Mouse (Mus musculus) bone marrow macrophage, adult 2 months (primary cell): ENCODE measurements around the gene Ptpra. TPM values are rescaled to one million over a fixed set of nuclear protein-coding genes. Genes with fewer than 3 reads are reported as not detected.

ENCODE experiments used
- H3K27ac ChIP-seq: 2 replicates; pipeline ENCODE4 v1.5.1; 2012; ENCODE audit warnings: low read depth, low read length; ENCODE audit not compliant: insufficient read depth
- H3K4me1 ChIP-seq: 2 replicates; pipeline ENCODE4 v1.6.1; 2012; ENCODE audit warnings: low read length; ENCODE audit not compliant: control insufficient read depth, insufficient read depth
- H3K4me3 ChIP-seq: 2 replicates; pipeline ENCODE4 v1.5.1; 2012; ENCODE audit warnings: mild to moderate bottlenecking, low read length, moderate library complexity; ENCODE audit not compliant: insufficient read depth
- CTCF ChIP-seq: IDR thresholded peaks from 2 replicates; pipeline ENCODE4 v1.5.1; 2012; ENCODE audit warnings: low read depth, mild to moderate bottlenecking, low read length, moderate library complexity
- POLR2A ChIP-seq: IDR thresholded peaks from 2 replicates; pipeline ENCODE4 v1.6.1; 2012; ENCODE audit warnings: mild to moderate bottlenecking, low read depth, low read length, borderline replicate concordance
- polyA plus RNA-seq: library from polyadenylated mRNA; stranded (reverse); fragments of >200 nt; gene quantifications from 2 replicates; pipeline ENCODE4 v1.2.4, GENCODE M21; 2012; ENCODE audit not compliant: missing spikeins, insufficient read depth, insufficient read length

Gene Ptpra
- polyA plus RNA-seq, 1 experiment, result 229 TPM

DNA sequence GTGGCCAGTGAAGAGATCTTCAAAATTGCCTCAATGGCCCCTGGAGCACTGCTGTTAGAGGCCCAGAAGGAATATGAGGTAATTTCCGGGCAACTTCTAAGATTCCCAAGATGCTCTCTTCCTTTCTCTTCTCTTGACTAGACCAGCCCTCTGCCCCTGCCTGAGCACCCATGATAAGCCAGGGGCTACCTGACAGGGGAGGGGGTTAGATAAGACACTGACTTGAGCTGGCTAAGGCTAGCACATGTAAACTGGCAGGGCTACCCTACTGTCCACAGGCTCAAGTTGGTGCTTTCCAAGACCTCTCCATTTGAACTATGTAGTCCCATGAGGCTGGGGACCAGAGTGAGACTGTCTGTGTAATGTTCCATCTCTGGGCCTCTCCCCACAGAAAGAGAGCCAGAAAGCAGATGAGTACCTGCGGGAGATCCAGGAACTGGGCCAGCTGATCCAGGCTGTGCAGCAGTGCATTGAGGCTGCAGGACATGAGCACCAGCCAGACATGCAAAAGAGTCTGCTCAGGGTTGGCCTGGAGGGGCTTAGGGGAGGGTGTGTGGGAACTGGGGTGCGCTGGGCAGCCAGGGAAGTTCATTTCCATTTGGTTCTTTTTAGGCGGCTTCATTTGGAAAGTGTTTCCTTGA, 10.1 kb upstream of the Ptpra start:
- H3K4me3 ChIP-seq, result no peak overlapping the region
- H3K4me1 ChIP-seq, result no peaks in the 10 kb centered on the region
- TF ChIP-seq POLR2A (no peak), CTCF (no peak)
- H3K27ac ChIP-seq, result no peak overlapping the region

DNA sequence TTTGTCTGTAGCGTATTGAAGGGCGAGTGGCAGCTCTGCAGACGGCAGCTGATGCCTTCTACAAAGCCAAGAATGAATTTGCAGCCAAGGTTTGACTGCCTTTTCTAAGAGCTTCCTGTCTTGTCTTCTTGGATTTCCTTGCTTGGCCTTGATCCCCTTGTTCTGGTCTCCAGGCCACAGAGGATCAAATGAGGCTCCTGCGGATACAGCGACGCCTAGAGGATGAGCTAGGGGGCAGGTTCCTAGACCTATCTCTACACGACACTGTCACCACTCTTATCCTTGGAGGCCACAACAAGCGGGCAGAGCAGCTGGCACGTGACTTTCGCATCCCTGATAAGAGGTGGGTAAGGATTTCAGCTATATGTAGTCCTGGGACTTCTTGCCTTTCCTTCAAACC, 7.9 kb upstream of the Ptpra start:
- Histone ChIP-seq H3K27ac (no peak overlapping the region), H3K4me1 (no peaks in the 10 kb centered on the region), H3K4me3 (no peak overlapping the region)
- no peak for TF ChIP-seq POLR2A
- TF ChIP-seq CTCF, result no peak

DNA sequence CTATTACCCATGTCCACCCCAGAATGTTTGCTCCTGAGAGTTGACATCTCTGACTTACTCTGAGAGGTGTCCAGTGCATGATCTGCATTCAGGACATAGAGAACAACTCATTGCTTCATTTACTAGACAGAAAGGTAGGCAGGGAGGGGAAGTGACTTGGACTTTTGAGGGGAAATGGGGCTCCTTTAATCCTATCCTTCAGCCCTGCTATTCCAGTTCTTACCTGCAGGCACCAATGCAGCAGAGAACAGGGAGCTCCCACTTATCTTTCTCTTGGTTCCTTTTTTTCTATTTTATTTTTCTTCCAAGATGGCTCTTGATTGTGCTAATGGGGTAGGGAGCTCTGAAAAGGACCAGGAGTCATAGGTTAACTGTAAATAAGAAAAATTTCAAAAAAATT, 1.6 kb upstream of the Ptpra start:
- H3K27ac ChIP-seq, result no peak overlapping the region
- H3K4me1 ChIP-seq, result peaks cover 15% of the 10 kb centered on the region
- TF ChIP-seq CTCF, result no peak
- no peak for TF ChIP-seq POLR2A
- H3K4me3 ChIP-seq, result no peak overlapping the region

DNA sequence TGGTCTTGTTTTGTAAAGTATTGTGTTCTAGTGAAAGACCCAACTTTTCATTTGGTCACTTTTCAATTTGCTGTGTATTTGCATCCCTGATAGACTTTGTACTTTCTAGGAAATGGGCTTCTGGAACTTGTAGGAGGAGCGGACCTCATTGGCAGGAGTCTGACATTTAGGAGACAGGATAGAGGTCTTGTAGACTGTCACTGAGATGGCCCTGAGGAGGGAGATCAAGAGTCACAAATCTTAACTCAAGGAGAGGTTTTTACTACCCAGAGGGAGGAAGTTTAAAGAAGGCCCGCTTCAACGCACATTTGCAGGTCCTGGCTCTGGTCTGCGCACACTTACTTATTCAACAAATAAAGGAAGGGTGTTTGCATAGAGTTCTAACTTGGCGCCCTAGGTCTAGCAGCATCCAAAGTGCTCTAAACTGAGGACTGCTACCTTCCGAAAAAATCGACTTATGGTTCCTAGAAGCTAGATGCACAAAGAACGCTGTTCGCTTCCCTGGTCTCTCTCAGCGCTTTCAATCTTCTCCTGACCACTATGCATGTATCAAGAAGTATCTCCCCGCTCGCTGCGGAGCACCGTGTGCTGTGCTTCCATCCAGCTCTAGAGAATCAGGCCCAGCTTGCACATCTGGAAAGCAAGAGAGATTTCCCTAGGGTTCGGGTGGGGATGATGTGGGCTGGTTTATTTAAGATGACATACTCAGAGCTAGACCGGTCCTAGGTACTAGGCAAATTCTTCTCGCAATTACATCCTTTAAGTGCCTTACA, 871 bp upstream of the Ptpra start:
- no peak for TF ChIP-seq POLR2A
- no peak for TF ChIP-seq CTCF
- H3K4me3 ChIP-seq, result peak overlapping the region; percentile 91
- peak overlapping the region; percentile 18 for H3K27ac ChIP-seq
- H3K4me1 ChIP-seq, result peaks cover 16% of the 10 kb centered on the region

DNA sequence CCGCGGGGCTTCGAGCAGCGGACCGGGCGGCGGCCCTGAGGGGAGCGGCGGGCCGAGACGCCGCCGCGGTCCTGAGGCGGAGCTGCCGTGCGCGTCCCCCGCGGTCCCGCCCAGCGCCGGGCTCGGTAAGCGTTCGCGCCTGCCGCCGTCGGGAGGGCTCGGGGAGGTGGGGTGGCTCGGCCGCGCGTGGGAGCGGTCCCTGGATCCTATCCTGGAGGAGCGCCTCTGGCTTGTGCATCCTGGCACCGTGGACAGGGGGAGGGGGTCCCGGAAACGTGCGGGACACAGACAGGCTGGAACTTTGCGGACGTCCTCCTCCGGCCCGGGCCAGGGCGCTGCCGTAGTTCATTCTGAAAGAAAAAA, 337 bp downstream of the Ptpra start:
- TF ChIP-seq POLR2A, result no peak
- no peak for TF ChIP-seq CTCF
- peak overlapping the region; percentile 91 for H3K4me3 ChIP-seq
- peak overlapping the region; percentile 55 for H3K27ac ChIP-seq
- peaks cover 26% of the 10 kb centered on the region for H3K4me1 ChIP-seq

DNA sequence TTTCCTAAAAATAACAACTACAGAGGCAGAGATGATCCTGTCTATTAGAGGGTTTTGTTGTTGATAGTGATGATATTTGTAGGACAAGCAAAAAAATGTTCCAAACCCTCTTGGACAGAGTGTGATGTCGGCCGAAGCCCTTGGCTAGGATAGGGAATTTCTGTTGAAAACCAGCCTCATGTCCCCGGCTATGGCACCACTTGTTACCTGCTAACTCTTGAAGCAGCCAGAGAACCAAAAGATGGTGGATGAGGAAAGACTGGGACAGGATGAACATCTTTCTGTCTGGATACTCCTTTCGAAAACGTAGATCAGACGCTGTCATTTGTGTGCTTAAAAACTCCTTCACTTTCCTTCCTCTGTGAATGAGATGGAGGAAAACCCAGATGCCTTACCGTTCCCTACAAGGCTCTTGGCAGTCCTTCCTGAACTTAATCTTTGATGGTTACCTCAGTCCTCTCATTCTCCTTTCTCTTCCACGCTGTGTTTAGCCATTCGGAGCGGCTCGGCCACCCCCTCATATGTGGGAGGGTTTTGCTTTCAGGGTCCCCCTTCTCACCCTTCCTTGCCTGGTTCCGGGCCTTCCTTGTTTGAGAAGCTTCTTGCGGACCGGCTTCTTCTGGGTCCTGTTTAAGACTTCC, 1.1 kb downstream of the Ptpra start:
- Histone ChIP-seq H3K4me1 (peaks cover 28% of the 10 kb centered on the region), H3K4me3 (peak overlapping the region; percentile 91), H3K27ac (peak overlapping the region; percentile 55)
- no peak for TF ChIP-seq POLR2A
- TF ChIP-seq CTCF, result no peak

DNA sequence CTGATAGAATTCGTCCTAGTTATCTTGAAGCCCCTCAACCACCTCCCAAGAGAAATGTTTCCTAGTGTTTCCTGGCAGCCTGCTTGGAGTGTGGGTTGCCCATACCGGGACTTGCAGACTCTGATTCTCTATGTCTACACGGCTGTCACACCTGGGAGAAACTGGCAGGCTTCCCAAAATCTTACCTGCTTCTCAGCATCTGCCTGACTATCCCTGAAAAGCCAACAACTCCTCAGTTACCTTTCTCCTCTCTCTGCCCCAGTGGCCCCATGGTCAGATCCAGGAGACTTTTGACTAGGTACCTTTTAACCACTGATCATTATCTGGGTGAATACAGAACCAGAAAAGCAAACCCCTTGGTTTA, 1.6 kb downstream of the Ptpra start:
- peak overlapping the region; percentile 91 for H3K4me3 ChIP-seq
- TF ChIP-seq POLR2A (no peak), CTCF (no peak)

DNA sequence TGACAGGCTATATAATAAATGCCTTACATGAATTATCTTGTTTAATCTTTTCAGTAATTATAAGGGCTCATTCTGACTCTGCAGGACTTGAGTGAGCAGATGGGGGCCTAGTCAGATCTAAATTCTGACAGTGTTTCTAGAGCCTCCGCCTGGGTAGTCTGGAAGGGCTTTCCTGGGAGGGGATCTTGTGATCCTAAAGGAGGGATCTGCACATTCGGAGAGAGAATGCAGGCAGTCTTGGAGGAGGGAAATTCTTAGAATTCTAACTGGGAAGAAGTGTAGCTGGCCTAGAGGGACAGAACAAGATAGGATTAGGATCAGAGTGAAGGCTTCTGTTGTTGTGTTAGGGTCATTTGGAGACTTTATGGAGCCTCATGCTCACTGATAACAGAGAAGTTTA, 2.2 kb downstream of the Ptpra start:
- H3K4me3 ChIP-seq, result peak overlapping the region; percentile 33
- peak overlapping the region; percentile 34 for H3K27ac ChIP-seq
- TF ChIP-seq POLR2A (no peak), CTCF (no peak)
- peaks cover 28% of the 10 kb centered on the region for H3K4me1 ChIP-seq

More for the DNA sequence above, 1.6 kb downstream of the Ptpra start:
- Histone ChIP-seq H3K4me1 (peaks cover 28% of the 10 kb centered on the region), H3K27ac (peak overlapping the region; percentile 55; the same call in 1 of the 2 replicates)

DNA sequence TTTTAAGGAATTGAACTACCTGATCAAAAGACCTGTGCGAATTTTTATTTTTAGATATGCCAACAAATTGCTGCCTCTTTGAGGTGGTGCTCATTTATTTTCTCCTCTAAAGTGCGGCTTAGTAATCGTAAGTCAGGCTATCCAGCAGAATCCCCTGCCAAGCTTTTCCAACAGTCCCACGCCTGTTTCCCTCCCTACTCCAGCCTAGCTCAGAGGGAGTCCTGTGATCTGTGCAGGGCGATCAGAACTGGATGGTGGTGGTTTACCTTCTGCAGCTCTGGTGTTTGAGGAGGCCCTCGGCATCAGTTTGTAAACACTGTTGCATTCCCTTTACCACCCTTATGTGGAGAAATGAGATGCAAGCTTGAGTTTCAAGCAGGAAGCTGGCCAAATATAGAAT, 3.3 kb downstream of the Ptpra start:
- TF ChIP-seq CTCF (no peak), POLR2A (no peak)
- H3K4me1 ChIP-seq, result peaks cover 30% of the 10 kb centered on the region
- H3K4me3 ChIP-seq, result peak overlapping the region; percentile 59
- peak overlapping the region; percentile 94 for H3K27ac ChIP-seq
